Mouse (Mus musculus) retina, adult 2 months (tissue): ENCODE measurements around the gene Gm49711.
A peak's percentile ranks its signal among the peaks of the same experiment; 100 is the strongest.

Experiments used
- DNase-seq: peaks from one replicate; pipeline ENCODE4 v3.0.0-alpha.2; 2012; ENCODE audit warnings: low read depth, low spot score

Gene Gm49711

GRCm38 (mm10) chr16:92057852-92058643 lies at the start of gene Gm49711, which contains the start of the genes Mrps6 and Slc5a3:
TSS of gene Gm49711 (plus strand) at chr16:92058316.
TSS of gene Mrps6 (plus strand) at chr16:92058270.
TSS of gene Slc5a3 (plus strand) at chr16:92058322.
- peak; percentile 68 for DNase-seq

DNA sequence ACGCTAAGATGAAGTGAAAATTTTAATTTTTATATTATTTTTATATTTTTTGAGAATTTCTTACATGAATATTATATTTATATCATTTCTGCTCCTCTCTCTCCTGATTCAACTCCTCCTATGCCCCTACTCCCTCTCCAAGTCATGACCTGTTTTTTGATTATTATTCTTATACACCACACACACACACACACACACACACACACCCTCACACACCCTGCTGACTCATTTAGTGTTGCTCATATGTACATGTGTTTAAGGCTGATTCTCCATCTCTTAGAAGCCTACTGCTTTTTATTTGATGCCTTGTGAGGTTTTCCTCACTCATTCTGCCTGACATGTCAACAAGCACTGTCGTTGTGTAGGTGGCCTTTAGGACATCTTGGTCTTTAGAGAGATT lies 48.5 kb upstream of the Gm49711 start:
- DNase-seq: no peak

- no peak for DNase-seq
Measured at GRCm38 (mm10) chr16:92016792-92017191, 41.3 kb upstream of the Gm49711 start.

- DNase-seq: no peak
Measured at GRCm38 (mm10) chr16:92019141-92020118, 38.7 kb upstream of the Gm49711 start.

- DNase-seq: no peak
Measured at GRCm38 (mm10) chr16:92021656-92022400, 36.3 kb upstream of the Gm49711 start.

DNA sequence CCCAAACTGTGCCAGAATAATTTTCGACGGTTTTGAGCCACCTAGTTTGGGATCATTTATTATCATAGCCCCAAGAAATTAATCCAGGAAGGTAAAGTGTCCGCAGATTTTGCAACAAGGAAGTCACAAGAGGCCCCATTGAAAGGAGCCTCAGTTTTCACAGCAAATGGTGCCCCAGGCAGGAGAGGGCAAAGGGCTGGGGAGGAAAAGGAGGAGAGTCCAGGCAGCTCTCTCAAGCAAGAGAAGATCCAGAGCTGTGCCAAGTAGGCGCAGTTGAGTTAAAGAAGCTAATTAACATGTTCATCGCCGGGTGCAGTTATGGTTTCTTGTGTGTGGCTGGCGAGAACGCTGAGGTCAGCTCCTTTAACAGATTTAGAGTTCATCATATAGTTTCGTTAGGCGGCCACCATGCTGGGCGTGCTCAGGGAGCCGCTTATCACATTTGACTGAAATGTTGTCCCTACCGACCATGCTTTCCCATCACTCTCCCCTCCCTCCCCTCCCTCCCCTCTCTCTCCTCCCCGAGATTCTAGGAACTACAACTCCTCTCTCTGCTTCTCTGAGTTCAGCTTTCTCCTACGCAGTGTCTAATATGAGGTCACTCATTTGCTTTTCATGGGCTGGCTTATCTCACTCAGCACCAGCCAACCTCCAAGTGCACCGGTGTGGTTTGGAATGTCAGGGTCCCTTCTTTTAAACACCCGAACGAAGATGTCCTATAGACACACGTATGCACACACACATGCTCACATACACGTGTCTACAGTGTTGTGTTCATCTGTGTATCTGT lies 35.4 kb upstream of the Gm49711 start:
- DNase-seq: no peak

GRCm38 (mm10) chr16:92033286-92033685 lies 24.8 kb upstream of the Gm49711 start:
- DNase-seq: no peak

- DNase-seq: no peak
Measured at GRCm38 (mm10) chr16:92034676-92035075, 23.4 kb upstream of the Gm49711 start.

- no peak for DNase-seq
Measured at GRCm38 (mm10) chr16:92036701-92037100, 21.4 kb upstream of the Gm49711 start.

GRCm38 (mm10) chr16:92037891-92038607 lies 20.1 kb upstream of the Gm49711 start:
- DNase-seq: no peak

GRCm38 (mm10) chr16:92039421-92039820 lies 18.7 kb upstream of the Gm49711 start:
- DNase-seq: no peak

GRCm38 (mm10) chr16:92039966-92040365 lies 18.1 kb upstream of the Gm49711 start:
- no peak for DNase-seq

GRCm38 (mm10) chr16:92051777-92052310 lies 6.3 kb upstream of the Gm49711 start:
- no peak for DNase-seq

DNA sequence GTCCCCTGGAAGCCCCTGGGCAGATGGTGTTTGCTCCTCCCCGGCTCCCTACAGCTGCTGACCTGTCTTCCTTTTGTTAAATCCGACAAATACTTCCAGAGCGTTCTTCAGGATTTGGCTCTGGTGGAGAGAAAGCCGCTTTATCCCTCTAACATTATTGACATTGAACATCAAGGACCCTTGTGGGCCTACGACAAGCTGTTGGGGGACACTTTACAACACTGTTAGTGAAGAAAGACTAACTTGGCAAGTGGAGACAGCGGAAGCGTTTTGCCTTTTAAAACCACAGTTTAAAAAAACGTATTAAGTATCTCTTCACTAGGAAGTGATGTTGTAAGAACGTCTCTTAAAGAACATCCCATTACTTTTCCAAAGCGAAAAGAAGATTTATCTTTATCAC lies 5.5 kb upstream of the Gm49711 start:
- no peak for DNase-seq

DNA sequence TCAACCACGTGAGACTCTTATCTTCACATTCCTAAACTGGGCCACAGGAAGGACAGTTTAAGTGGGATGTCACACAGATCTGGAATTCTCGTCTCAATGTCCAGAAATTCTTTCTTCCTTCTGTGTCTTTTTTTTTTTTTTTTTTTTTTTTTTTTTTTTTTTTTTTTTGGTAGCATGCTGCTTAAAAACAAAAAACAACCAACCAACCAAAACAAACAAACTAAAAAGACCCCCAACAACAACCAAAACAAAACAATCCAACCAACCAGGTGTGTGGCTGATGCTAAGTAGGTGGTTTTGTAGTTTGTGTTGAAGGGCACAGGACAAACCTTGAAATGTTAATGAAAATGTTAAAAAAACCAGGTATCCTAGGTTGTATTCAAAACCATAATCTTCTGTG lies 1.4 kb upstream of the Gm49711 start:
- no peak for DNase-seq

DNA sequence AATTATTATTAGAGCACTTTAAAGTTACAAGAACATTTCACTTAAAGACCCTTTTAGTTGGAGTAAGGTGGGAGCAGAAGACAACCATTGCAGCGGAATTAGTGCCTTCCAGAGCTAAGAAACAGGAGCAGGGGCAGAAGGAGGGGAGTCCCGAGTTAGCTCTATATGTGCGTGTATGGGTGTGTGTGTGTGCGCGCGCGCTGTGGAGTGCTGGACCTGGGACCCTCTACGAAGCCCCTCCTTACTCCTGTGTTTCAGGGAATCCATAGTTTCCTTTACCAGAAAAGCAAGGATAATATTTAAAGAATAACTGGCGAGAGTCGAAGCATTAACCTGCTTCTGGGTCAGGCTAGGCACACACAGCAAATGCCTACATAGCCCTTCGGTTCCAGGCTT lies 662 bp upstream of the Gm49711 start:
- no peak for DNase-seq

GRCm38 (mm10) chr16:92058644-92059620 lies 816 bp downstream of the Gm49711 start:
- no peak for DNase-seq

GRCm38 (mm10) chr16:92060213-92060612 lies 2.1 kb downstream of the Gm49711 start:
- DNase-seq: no peak

GRCm38 (mm10) chr16:92061586-92061985 lies 3.5 kb downstream of the Gm49711 start:
- no peak for DNase-seq
